Mouse (Mus musculus) central nervous system, embryonic 11.5 days (tissue): ENCODE data around the gene Lancl1. TPM values are rescaled to one million over a fixed set of nuclear protein-coding genes. Genes with fewer than 3 reads are reported as not detected.

ENCODE experiments used
- polyA plus RNA-seq: library from polyadenylated mRNA; depleted of rRNA; stranded (reverse); fragments of >200 nt; gene quantifications from 2 replicates; pipeline ENCODE4 v1.2.3, GENCODE M21; 2012; rRNA removed

Gene Lancl1
- 72.7 and 95.3 TPM in 2 replicates for polyA plus RNA-seq

DNA sequence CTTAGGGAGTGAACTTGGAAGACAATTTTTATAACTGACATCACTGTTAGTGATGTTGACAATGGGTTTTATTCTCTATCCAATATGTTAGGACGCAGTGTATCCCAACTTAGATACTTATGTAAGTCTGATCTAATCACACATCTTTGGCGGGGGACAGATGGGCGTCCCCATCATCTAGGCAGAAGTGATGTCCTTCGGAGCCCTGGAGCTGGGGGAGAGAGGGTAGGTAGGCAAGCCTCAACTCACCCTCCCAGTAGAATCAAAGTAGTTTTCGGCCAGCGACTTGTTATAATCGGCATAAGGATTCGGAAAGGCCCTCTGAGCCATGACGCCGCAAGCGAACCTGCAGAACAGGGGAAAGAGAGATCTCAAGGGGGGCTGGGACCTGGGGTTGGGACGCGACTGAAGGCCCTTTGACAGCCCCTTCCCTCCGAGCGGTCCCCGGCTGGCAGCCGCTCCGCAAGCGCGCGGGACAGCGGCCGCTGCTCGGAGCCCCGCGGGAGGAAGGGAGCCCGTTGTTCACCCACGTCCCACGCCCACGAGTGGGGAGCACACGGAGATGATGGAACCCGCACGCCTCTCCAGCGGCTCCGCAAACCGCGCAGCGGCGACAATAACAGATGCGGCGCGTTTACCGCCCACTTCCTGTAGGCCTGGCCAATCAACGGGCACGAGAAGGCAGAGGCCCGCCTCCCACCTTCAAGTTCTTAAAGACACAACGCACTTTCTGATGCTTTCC lies at the start of gene Lancl1:
Lancl1 (minus strand) TSS at position 627 of the 742 bp plus-strand sequence.

Other genes starting within 250 kb of the Lancl1 start
- 6.9 and 13.8 TPM in 2 replicates for gene Kansl1l, start 221.3 kb downstream of the Lancl1 start, polyA plus RNA-seq
- 21.0 and 24.9 TPM in 2 replicates for gene Acadl, start 175.6 kb downstream of the Lancl1 start, polyA plus RNA-seq
- 6.1 and 29.2 TPM in 2 replicates for gene Myl1, start 93.5 kb downstream of the Lancl1 start, polyA plus RNA-seq
- 0.06 and 0.09 TPM in 2 replicates for gene Cps1, start 84.2 kb upstream of the Lancl1 start, polyA plus RNA-seq